Mouse (Mus musculus): ENCODE results near the gene Cyp3a25.
"Not testable (repeated sequence)": the region's sequence is repeated elsewhere in the genome, so short reads cannot be mapped to it uniquely, and the experiment has no call there.

Gene Cyp3a25
- long read RNA-seq, experiment 1 = 0 reads
- long read RNA-seq, experiment 2, partial matches to known transcripts = 0 of 1 reads
- long read RNA-seq, experiment 2, other reads (novel, unspliced or antisense) = 1 of 1 reads

DNA sequence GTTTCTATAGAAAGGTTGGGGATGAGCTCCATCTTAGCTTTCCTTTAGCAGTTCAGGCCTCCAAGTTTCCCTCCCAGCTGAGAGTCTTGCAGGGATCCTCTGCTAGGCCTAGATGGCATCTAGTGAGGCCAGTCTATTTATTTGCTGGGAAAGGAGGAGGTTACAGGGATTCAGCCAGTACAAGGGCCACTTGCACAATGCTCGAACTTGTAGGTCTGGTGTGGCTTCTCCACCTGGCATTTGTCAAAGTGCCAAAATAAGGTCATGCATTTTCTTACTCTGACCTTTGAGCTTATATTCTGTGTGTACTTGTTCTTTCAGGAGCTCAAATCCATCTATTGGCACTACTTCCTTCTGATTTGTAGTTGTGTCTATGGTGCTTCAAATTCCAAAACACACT lies at the start of gene Cyp3a25:
Cyp3a25 (minus strand) TSS at position 110 of the 400 bp plus-strand sequence.
- intact Hi-C loops (cut with DNase I) = not testable (repeated sequence)

DNA sequence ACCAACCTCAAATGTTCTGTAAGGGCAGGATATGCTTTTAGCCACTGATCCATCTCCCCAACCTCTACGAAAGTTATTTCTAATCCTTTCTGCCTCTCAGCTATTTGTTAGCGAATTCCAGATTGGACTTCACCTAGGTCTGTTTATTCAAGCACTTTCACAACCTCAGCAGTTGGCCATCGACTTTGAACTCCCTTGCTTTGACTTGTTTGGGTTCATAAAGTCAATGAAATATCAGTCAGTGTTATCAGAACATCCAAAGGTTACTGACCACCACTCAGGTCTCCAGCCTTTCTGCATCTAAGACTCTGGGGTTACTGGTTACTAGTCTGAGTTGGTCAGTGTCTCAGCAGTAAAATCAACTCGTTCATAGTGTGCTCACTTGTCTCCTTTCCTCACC lies 11.7 kb upstream of the Cyp3a25 start:
- intact Hi-C loops (cut with DNase I) = no loop called here

DNA sequence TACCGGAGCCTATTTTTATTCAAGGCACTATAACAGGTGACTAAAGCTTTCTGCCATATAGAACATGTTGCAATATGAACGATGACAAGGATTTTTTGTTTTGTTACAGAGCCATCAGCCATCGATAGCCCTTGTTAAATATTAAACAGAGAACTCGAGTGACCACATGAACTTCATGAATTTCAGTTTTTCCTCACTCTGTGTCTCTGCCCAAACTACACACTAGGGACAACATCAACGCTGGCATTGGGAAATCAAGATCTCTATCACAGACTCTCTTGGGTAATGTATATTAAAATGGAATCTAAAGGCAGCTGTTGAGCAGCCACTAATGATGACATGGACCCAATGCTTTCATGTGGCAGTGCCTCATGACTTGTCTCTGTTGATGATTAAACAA lies 8.9 kb upstream of the Cyp3a25 start:
- intact Hi-C loops (cut with DNase I) = no loop called here

DNA sequence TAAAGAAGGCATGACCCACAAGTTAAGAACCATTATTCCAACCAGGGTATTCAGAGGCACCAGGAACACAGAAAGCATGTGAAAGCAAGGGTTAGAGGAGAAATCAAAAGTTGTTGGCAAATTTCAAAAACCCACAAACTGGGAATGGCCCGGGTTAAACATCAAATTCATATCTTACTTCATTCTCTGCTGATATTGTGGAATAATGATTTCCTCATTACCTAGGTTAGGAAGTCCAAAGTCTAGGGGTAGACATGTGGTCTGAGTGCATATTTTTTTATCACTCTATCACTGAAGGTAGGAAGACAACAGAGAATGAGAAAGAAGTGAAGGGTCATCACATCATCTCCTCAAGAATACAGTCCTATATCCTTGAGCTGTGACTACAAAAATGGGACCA lies 1.8 kb upstream of the Cyp3a25 start:
- intact Hi-C loops (cut with DNase I) = no loop called here

DNA sequence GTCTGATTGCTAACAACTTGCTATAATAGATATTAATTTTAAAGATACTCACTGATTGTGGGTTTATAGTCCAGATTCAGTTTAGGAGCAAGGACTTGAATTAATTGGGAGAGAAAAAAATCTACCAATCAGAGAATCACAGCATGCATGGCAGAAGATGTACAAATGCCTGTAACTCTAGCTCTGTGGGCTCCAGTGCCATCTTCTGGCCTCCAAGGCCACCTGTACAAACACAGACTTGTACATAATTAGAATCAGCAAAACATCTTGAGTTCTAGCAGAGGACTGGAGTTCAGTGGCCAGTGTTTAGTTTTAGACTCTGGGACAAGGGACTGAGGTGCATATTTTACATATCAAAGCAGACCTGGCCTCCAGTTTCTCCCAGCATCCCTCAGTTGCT lies 42.3 kb downstream of the Cyp3a25 start:
- intact Hi-C loops (cut with DNase I) = no loop called here

Data from adrenal gland (tissue).